In the genomic region with DNA sequence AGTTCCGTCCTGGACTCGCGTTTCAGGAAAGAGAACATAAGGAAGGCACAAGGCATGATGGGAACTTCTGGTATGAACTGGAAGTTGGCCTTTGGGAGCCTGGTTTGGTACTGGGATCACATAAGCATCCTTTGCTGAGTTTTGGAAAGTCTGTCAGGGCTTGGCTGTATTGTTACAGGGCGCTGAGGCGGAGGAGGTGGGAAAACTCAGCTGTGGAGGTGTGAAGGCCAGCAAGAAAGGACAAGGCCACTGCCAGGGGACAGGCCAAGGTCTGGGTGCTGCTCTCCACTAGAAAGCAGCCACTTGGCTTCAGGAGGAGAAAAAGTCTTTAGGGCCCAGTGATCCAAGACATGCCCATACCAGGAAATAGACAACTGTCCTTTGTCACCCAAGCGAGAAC, we compare ENCODE assay signal across 32 mouse cellular contexts. TPM values are rescaled to one million over a fixed set of nuclear protein-coding genes. Genes with fewer than 3 reads are reported as not detected.
DNase-seq lines count a peak whose midpoint lies in the region; ATAC-seq lines count a peak whose summit lies in the region.
"Had no signal": no experiment of that assay in that cellular context is flagged by ENCODE, and none has a peak within 500 bp of the region (broad histone marks: within the 10 kb centered on the region; RNA-seq: fewer than 3 reads in every experiment).

No protein-coding gene starts in this region.

- H3K4me1 ChIP-seq in heart, embryonic 10.5 days: peaks cover 52% of the 10 kb centered on the region
- peaks cover 49% of the 10 kb centered on the region for H3K4me1 ChIP-seq in midbrain, embryonic 10.5 days
- H3K4me1 ChIP-seq in midbrain, embryonic 11.5 days (ENCODE audit: control insufficient read depth, insufficient read depth, low read length): no peaks in the 10 kb centered on the region
- peaks cover 10% of the 10 kb centered on the region; the same call in 1 of the 2 replicates for H3K4me1 ChIP-seq in embryonic facial prominence, embryonic 12.5 days
- peaks cover 25% of the 10 kb centered on the region for H3K4me1 ChIP-seq in limb, embryonic 12.5 days (replicated peaks)

- WGBS in heart, embryonic 10.5 days: 87% methylated on average over 6 of the region's 6 CpGs
- 86% methylated on average over 6 of the region's 6 CpGs for WGBS in midbrain, embryonic 10.5 days
- 87% methylated on average over 6 of the region's 6 CpGs for WGBS in midbrain, embryonic 11.5 days
- 82% methylated on average over 6 of the region's 6 CpGs for WGBS in embryonic facial prominence, embryonic 12.5 days
- WGBS in limb, embryonic 12.5 days: 88% methylated on average over 6 of the region's 6 CpGs

- H3K36me3 ChIP-seq in heart, embryonic 10.5 days: peaks cover 10% of the 10 kb centered on the region
- H3K36me3 ChIP-seq in midbrain, embryonic 10.5 days: peaks cover 21% of the 10 kb centered on the region
- peaks cover 4% of the 10 kb centered on the region; the same call in 1 of the 2 replicates for H3K36me3 ChIP-seq in midbrain, embryonic 11.5 days (ENCODE audit: control insufficient read depth, insufficient read depth, low read length)
- H3K36me3 ChIP-seq in embryonic facial prominence, embryonic 12.5 days: peaks cover 15% of the 10 kb centered on the region
- H3K36me3 ChIP-seq in limb, embryonic 12.5 days: peaks cover 10% of the 10 kb centered on the region

- no peak overlapping the region for H3K9ac ChIP-seq in midbrain, embryonic 11.5 days (ENCODE audit: low read length)
- H3K9ac ChIP-seq in embryonic facial prominence, embryonic 12.5 days: 0 out of 2 replicates have a peak overlapping the region, but pooled peaks have one; percentile 2
- H3K9ac ChIP-seq in limb, embryonic 12.5 days (replicated peaks): 0 out of 2 replicates have a peak overlapping the region, but pooled peaks have one; percentile 8
- H3K9ac ChIP-seq: forebrain, embryonic 15.5 days; hindbrain, embryonic 12.5 days; liver, embryonic 15.5 days; lung, embryonic 15.5 days had no signal

- no peak overlapping the region for H3K4me3 ChIP-seq in heart, embryonic 10.5 days
- H3K4me3 ChIP-seq in midbrain, embryonic 10.5 days: no peak overlapping the region
- H3K4me3 ChIP-seq in midbrain, embryonic 11.5 days (ENCODE audit: low read depth, low read length): no peak overlapping the region
- H3K4me3 ChIP-seq in embryonic facial prominence, embryonic 12.5 days: no peak overlapping the region
- no peak overlapping the region for H3K4me3 ChIP-seq in limb, embryonic 12.5 days (replicated peaks)
- H3K4me3 ChIP-seq: forebrain, embryonic 15.5 days; heart, adult 2 months; heart, embryonic 13.5 days; hindbrain, embryonic 12.5 days; liver, embryonic 15.5 days; lung, embryonic 15.5 days; neural tube, embryonic 13.5 days had no signal

- no peak for ATAC-seq in midbrain, embryonic 11.5 days (ENCODE audit: low FRiP score)
- ATAC-seq in embryonic facial prominence, embryonic 12.5 days (ENCODE audit: insufficient number of reproducible peaks, insufficient read depth, low FRiP score, low TSS enrichment): no peak
- no peak for ATAC-seq in limb, embryonic 12.5 days (ENCODE audit: insufficient number of reproducible peaks, insufficient read depth, low FRiP score, low TSS enrichment, low read depth)
- ATAC-seq: activated CD4-positive, CD25-positive, alpha-beta regulatory T cell, adult 4 months; forebrain, embryonic 15.5 days; inflammation-experienced regulatory T-cells, adult 6 months had no signal

- H3K9me3 ChIP-seq in heart, embryonic 10.5 days: no peaks in the 10 kb centered on the region
- no peaks in the 10 kb centered on the region for H3K9me3 ChIP-seq in midbrain, embryonic 10.5 days (replicated peaks)
- H3K9me3 ChIP-seq in midbrain, embryonic 11.5 days (ENCODE audit: control insufficient read depth, low read length): no peaks in the 10 kb centered on the region
- H3K9me3 ChIP-seq in embryonic facial prominence, embryonic 12.5 days: no peaks in the 10 kb centered on the region
- no peaks in the 10 kb centered on the region for H3K9me3 ChIP-seq in limb, embryonic 12.5 days
- H3K9me3 ChIP-seq: forebrain, embryonic 15.5 days; heart, embryonic 13.5 days; hindbrain, embryonic 12.5 days; liver, embryonic 15.5 days; lung, embryonic 15.5 days; neural tube, embryonic 13.5 days had no signal

- peaks cover 22% of the 10 kb centered on the region for H3K27me3 ChIP-seq in heart, embryonic 10.5 days (ENCODE audit: insufficient read depth, poor library complexity, severe bottlenecking)
- peaks cover 23% of the 10 kb centered on the region for H3K27me3 ChIP-seq in midbrain, embryonic 10.5 days (ENCODE audit: low read depth, poor library complexity, severe bottlenecking)
- H3K27me3 ChIP-seq in midbrain, embryonic 11.5 days (ENCODE audit: control insufficient read depth, insufficient read depth, low read length): peaks cover 5% of the 10 kb centered on the region; the same call in 1 of the 2 replicates
- H3K27me3 ChIP-seq in embryonic facial prominence, embryonic 12.5 days: peaks cover 19% of the 10 kb centered on the region
- peaks cover 22% of the 10 kb centered on the region for H3K27me3 ChIP-seq in limb, embryonic 12.5 days

- H3K27ac ChIP-seq in heart, embryonic 10.5 days: 0 out of 2 replicates have a peak overlapping the region, but pooled peaks have one; percentile 3
- 0 out of 2 replicates have a peak overlapping the region, but pooled peaks have one; percentile 28 for H3K27ac ChIP-seq in midbrain, embryonic 10.5 days (replicated peaks)
- no peak overlapping the region for H3K27ac ChIP-seq in midbrain, embryonic 11.5 days (ENCODE audit: low read depth, low read length)
- H3K27ac ChIP-seq in embryonic facial prominence, embryonic 12.5 days: 0 out of 2 replicates have a peak overlapping the region, but pooled peaks have one; percentile 41
- peak overlapping the region; percentile 20; the same call in 1 of the 2 replicates for H3K27ac ChIP-seq in limb, embryonic 12.5 days
- H3K27ac ChIP-seq: forebrain, embryonic 15.5 days; heart, adult 2 months; heart, embryonic 13.5 days; hindbrain, embryonic 12.5 days; liver, embryonic 15.5 days; lung, embryonic 15.5 days; neural tube, embryonic 13.5 days had no signal

- DNase-seq in heart, embryonic 10.5 days (ENCODE audit: low spot score): no peak
- no peak for DNase-seq in heart, postnatal 4 days
- no peak for DNase-seq in midbrain, embryonic 10.5 days (ENCODE audit: low spot score)
- no peak for DNase-seq in midbrain, embryonic 11.5 days (ENCODE audit: low spot score, missing footprints)
- no peak for DNase-seq in retina, embryonic 14.5 days (ENCODE audit: low spot score)
- DNase-seq: B cell, adult 2 months; cerebellum, adult 18-20 months; cerebellum, postnatal 10 days; heart, adult 2 months; heart, postnatal 10 days; kidney, adult 2 months; kidney, postnatal 10 days; layer of hippocampus, postnatal 36 days; left cerebral cortex, postnatal 4 days; lung, postnatal 36 days; thymus, postnatal 4 days had no signal

- no peak overlapping the region for H3K4me2 ChIP-seq in midbrain, embryonic 11.5 days
- no peak overlapping the region for H3K4me2 ChIP-seq in embryonic facial prominence, embryonic 12.5 days (replicated peaks)
- H3K4me2 ChIP-seq in limb, embryonic 12.5 days: no peak overlapping the region
- H3K4me2 ChIP-seq: forebrain, embryonic 15.5 days; heart, embryonic 13.5 days; hindbrain, embryonic 12.5 days; liver, embryonic 15.5 days; lung, embryonic 15.5 days; neural tube, embryonic 13.5 days had no signal

RNA-seq across cellular contexts. Expression of a gene that starts 9.4 kb away (rescaled TPM):
- 36.1 and 40.5 TPM in 2 replicates for polyA plus RNA-seq in heart, embryonic 10.5 days (2016; fragmentation: Nextera tagmentation; extraction: Ambion mirVana)
- 10 to 100 TPM; 52.8 to 55.5 TPM for total RNA-seq in heart, postnatal 4 days (2021)
- polyA plus RNA-seq in midbrain, embryonic 10.5 days (2016; fragmentation: Nextera tagmentation; extraction: Ambion mirVana): 37.5 and 40.9 TPM in 2 replicates
- polyA plus RNA-seq in midbrain, embryonic 11.5 days (2014; fragmentation: Nextera tagmentation; extraction: Ambion mirVana): 72.3 and 83.0 TPM in 2 replicates
- 32.3 and 44.1 TPM in 2 replicates for polyA plus RNA-seq in embryonic facial prominence, embryonic 12.5 days (2016; fragmentation: Nextera tagmentation; extraction: Ambion mirVana)
- 36.6 and 48.4 TPM in 2 replicates for polyA plus RNA-seq in limb, embryonic 12.5 days (2016; fragmentation: Nextera tagmentation; extraction: Ambion mirVana)

RNA-seq across cellular contexts. Expression of a gene that starts 22.7 kb away (rescaled TPM):
- polyA plus RNA-seq in heart, embryonic 10.5 days (2016; fragmentation: Nextera tagmentation; extraction: Ambion mirVana): 0.30 TPM in 1 of 2 replicates, not detected in the other
- total RNA-seq in heart, postnatal 4 days (2021): under 1 TPM in 1 of 2 experiments, not detected in 1; 0.05 TPM
- polyA plus RNA-seq in midbrain, embryonic 10.5 days (2016; fragmentation: Nextera tagmentation; extraction: Ambion mirVana): 0.10 and 0.21 TPM in 2 replicates
- polyA plus RNA-seq in midbrain, embryonic 11.5 days (2014; fragmentation: Nextera tagmentation; extraction: Ambion mirVana): 0.08 and 0.14 TPM in 2 replicates
- polyA plus RNA-seq in embryonic facial prominence, embryonic 12.5 days (2016; fragmentation: Nextera tagmentation; extraction: Ambion mirVana): 0.14 and 0.39 TPM in 2 replicates
- 0.35 TPM in 2 replicates for polyA plus RNA-seq in limb, embryonic 12.5 days (2016; fragmentation: Nextera tagmentation; extraction: Ambion mirVana)
- total RNA-seq: adrenal gland, postnatal 14 days; common myeloid progenitor, adult 5-6 weeks; gastrocnemius, adult 18-20 months; heart, adult 2 months; heart, postnatal 10 days; layer of hippocampus, postnatal 36 days; liver, adult 2 months had no signal
- polyA plus RNA-seq: activated CD4-positive, CD25-positive, alpha-beta regulatory T cell, adult 4 months; forebrain, embryonic 15.5 days; frontal cortex, adult 2 months; heart, embryonic 13.5 days; inflammation-experienced regulatory T-cells, adult 6 months; liver, embryonic 15.5 days; lung, embryonic 15.5 days; neural tube, embryonic 13.5 days; stomach, embryonic 14.5 days had no signal

RNA-seq across cellular contexts. Expression of a gene that starts 30.5 kb away (rescaled TPM):
- 7.3 and 8.5 TPM in 2 replicates for polyA plus RNA-seq in heart, embryonic 10.5 days (2016; fragmentation: Nextera tagmentation; extraction: Ambion mirVana)
- total RNA-seq in heart, postnatal 4 days (2021): 10 to 100 TPM; 11.9 to 12.4 TPM
- polyA plus RNA-seq in midbrain, embryonic 10.5 days (2016; fragmentation: Nextera tagmentation; extraction: Ambion mirVana): 5.3 and 10.1 TPM in 2 replicates
- polyA plus RNA-seq in midbrain, embryonic 11.5 days (2014; fragmentation: Nextera tagmentation; extraction: Ambion mirVana): 17.8 and 18.1 TPM in 2 replicates
- 27.4 and 33.3 TPM in 2 replicates for polyA plus RNA-seq in embryonic facial prominence, embryonic 12.5 days (2016; fragmentation: Nextera tagmentation; extraction: Ambion mirVana)
- 25.2 and 26.7 TPM in 2 replicates for polyA plus RNA-seq in limb, embryonic 12.5 days (2016; fragmentation: Nextera tagmentation; extraction: Ambion mirVana)

RNA-seq across cellular contexts. Expression of a gene that starts 50.7 kb away (rescaled TPM):
- 120 and 142 TPM in 2 replicates for polyA plus RNA-seq in heart, embryonic 10.5 days (2016; fragmentation: Nextera tagmentation; extraction: Ambion mirVana)
- total RNA-seq in heart, postnatal 4 days (2021): 10 to 100 TPM; 53.6 to 55.5 TPM
- polyA plus RNA-seq in midbrain, embryonic 10.5 days (2016; fragmentation: Nextera tagmentation; extraction: Ambion mirVana): 224 and 227 TPM in 2 replicates
- 173 and 183 TPM in 2 replicates for polyA plus RNA-seq in midbrain, embryonic 11.5 days (2014; fragmentation: Nextera tagmentation; extraction: Ambion mirVana)
- 197 and 211 TPM in 2 replicates for polyA plus RNA-seq in embryonic facial prominence, embryonic 12.5 days (2016; fragmentation: Nextera tagmentation; extraction: Ambion mirVana)
- 186 and 199 TPM in 2 replicates for polyA plus RNA-seq in limb, embryonic 12.5 days (2016; fragmentation: Nextera tagmentation; extraction: Ambion mirVana)
